Mouse (Mus musculus): ENCODE results near the gene Triobp.

GRCm38 (mm10) chr15:79050964-79051363 lies 103.4 kb downstream of the Triobp start:
- TF ChIP-seq POLR2A (IDR thresholded peaks at IDR 0.05; ENCODE audit: borderline replicate concordance, extremely low read depth, low read depth, low read length), result no peak
- TF ChIP-seq CTCF (IDR thresholded peaks at IDR 0.05; ENCODE audit: insufficient read depth, low read length), result no peak
